Mouse (Mus musculus): ENCODE data around the gene Gpd1l. TPM values are rescaled to one million over a fixed set of nuclear protein-coding genes. Genes with fewer than 3 reads are reported as not detected.
"Not testable (repeated sequence)": the region's sequence is repeated elsewhere in the genome, so short reads cannot be mapped to it uniquely, and the experiment has no call there.

Gpd1l gene
- 10 to 100 TPM; 17.2 to 20.8 TPM for total RNA-seq (2021)
- long read RNA-seq, experiment 1, full-length matches to known transcripts: 11 of 28 reads
- long read RNA-seq, experiment 1, partial matches to known transcripts: 1 of 28 reads
- long read RNA-seq, experiment 1, other reads (novel, unspliced or antisense): 16 of 28 reads
- long read RNA-seq, experiment 2, full-length matches to known transcripts: 11 of 28 reads
- long read RNA-seq, experiment 2, partial matches to known transcripts: 1 of 28 reads
- long read RNA-seq, experiment 2, other reads (novel, unspliced or antisense): 16 of 28 reads

DNA sequence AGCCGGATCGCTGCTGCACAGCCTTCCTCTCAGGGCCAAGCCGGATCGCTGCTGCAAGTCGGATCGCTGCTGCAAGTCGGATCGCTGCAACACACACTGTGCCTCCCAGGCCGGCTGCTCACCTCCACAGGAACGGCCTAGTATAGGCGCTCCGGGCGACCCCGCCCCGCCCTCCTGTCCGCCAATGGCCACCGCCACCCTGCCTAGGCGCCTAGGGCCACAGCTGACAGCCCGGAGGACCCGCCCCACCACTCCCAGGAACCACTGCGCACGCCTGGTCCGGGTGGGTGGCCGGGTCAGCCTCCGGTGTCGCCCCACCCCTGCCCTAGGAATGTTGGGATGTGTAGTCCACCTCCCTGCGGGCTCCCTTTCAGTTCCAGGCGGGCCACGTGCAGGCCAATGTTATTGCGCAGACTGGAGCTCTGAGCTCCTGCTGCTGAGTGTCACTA is at the start of gene Gpd1l:
TSS of gene Gpd1l (minus strand) at position 265 of the 449 bp plus-strand sequence.
- intact Hi-C loops (cut with DNase I; ENCODE audit: low total_unique reads): no loop called here
- peak; percentile 99 for DNase-seq

DNA sequence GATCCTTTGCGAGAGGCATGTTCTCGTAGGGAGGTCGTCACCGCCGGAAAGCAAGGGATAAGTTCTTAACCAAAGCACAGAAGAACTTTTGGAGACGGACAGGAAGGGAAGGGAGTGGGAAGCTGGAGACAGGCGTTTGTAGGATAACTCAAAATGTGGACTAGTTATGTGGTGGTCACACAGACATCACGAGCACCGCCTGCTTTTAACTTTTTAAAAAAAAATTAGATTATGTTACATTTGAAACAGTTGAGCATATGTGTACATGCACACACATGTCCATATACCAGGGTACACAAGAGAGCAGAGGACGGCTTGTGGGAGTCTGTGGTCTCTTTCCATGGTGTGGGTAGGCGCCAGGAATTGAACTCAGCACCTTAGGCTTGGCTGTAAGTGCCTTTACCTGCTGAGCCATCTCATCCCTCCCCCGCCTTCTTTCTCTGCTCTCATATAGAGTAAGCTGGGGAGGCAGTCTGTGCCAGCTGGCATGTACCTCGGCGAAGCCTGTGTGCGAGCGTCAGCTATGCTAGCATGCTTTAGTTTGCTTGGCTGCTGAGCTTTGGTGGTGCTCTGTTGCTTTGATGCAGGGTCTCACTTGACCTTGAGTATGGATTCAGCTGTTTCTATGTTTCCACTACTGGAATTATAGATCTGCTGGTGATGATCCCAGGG is 49.0 kb upstream of the Gpd1l start, which contains the start of gene Rps27rt:
TSS of gene Rps27rt (minus strand) at position 51 of the 672 bp plus-strand sequence.
- intact Hi-C loops (cut with DNase I; ENCODE audit: low total_unique reads): no loop called here
- DNase-seq: no peak

DNA sequence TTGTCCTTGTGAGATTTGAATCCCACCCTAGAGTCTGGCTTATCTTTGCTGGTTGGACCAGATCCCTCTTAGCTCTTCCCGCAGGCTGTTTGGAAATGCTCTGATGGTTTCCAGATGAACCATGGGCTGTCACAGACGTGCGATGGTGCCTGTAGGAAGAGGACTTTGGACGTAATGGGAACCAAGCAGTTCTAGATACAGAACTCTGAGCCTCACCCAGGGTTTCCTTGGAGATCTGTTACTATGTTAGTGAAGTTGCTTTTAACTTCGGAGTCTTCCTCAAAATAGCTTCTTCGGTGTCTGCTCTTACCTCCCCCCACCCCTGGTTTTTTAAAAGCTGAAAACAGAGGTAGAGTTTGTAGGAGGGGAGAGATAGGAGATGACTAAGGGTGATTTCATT is 46.2 kb upstream of the Gpd1l start:
- no peak for DNase-seq
- intact Hi-C loops (cut with DNase I; ENCODE audit: low total_unique reads): no loop called here

DNA sequence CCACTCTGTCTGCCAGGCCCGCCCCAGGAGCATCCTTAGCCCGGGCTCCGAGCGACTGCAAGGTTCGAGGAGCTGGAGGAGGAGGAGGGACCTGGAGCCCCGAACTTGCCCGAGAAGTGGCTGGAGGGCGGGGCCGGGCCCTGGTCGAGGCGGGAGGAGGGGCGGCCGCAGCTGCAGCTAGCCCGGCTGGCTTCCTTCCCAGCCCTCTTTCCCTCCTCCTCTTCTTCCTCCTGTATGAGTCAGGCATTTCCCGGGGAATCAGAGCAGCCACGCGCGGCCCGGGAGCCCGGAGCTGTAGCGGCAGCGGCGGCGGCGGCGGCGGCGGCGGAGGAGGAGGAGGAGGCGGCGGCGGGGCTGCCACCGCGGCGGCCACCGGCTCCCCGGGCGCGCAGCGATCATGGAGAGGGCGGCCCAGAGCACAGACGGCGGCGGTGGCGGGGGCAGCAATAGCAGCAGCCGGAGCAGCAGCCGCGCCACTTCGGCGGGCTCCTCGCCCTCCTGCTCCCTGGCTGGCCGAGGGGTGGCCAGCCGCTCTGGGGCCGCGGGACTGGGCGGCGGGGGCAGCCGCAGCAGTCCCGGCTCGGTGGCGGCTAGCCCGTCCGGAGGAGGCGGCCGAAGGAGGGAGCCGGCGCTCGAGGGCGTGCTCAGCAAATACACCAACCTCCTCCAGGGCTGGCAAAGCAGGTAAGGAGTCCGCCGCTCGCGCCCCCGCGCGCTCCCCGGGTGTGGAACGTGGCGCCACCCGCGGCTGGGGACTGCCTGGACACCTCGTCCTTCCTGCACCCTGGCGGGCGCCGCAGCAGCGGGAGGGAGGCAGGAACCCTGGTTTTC is 44.7 kb upstream of the Gpd1l start, which contains the start of gene Osbpl10:
TSS of gene Osbpl10 (plus strand) at position 289 of the 831 bp plus-strand sequence.
- DNase-seq: peak; percentile 89
- intact Hi-C loops (cut with DNase I; ENCODE audit: low total_unique reads): no loop called here

DNA sequence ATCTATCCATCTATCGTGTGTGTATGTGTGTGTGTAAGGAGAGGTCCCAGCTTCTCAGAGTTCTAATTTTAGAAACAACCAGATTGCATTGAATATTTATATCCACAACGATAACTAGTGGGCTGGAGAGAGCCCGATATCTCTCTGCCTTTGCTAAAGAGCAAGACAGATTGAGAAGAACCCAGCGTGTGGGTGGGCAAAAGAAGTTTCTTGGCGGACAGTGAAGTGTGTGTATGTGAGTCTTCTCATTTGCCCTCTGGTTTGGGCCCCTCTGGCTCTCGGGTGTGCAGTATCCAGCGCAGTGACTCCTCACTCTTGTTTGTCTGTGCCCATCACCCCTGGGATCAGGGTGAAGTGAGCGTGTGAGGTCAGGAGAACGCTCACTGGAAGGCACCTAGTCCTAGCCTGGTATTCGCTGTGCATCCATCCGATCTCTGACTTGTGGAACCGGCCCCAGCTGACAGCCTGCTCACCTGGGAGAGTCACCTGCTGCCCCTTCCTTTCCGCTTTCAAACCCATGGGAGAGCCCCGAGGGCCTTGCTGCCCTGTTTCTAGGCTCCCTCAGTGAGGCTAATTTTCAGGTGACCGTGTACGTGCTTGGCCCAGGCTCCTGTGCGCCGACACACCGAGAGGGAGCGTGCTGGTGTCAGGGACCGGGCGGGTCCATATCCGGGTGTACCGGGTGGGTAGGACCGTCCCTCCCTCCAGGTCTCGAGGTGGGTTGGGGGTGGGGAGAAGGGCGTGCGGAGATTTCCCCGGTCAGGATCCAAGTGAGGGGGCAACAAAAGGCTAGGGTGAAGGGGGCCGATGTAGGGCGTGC is 43.9 kb upstream of the Gpd1l start:
- DNase-seq: no peak
- intact Hi-C loops (cut with DNase I; ENCODE audit: low total_unique reads): no loop called here

DNA sequence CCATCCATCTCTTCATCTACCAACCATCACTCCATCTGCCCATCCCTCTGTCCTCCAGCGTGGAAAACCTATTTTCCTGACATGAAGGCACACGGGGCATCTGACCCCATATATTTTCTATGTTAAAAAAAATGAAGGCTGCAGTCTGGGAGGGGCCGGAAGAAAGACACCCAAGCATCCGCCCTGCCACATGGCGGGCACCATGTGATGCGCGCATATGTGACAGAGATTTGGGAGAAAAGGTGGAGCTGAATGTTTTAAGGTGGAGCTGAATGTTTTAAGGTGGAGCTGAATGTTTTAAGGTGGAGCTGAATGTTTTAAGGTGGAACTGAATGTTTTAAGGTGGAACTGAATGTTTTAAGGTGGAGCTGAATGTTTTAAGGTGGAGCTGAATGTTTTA is 32.5 kb upstream of the Gpd1l start:
- DNase-seq; intact Hi-C loops (cut with DNase I; ENCODE audit: low total_unique reads): not testable (repeated sequence)

DNA sequence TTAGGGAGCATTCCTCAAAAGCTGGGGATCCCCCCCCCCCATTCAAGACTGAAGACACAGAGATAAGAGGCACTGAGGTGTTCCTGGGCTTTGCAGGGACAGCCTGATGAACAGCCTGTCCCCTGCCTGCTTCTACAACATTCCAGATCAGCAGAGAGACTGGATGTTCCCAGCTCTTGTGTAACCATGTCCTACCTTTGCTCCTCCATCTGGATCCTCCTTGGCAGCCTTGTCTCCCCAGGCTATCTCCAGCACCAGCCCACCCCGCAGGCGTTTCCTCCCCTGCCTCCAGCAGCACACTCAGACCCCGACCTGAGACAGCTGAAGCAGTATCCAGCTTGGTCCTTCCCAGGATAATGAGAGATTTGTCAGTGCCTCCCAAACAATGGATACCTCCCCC is 30.3 kb upstream of the Gpd1l start:
- intact Hi-C loops (cut with DNase I; ENCODE audit: low total_unique reads): no loop called here

DNA sequence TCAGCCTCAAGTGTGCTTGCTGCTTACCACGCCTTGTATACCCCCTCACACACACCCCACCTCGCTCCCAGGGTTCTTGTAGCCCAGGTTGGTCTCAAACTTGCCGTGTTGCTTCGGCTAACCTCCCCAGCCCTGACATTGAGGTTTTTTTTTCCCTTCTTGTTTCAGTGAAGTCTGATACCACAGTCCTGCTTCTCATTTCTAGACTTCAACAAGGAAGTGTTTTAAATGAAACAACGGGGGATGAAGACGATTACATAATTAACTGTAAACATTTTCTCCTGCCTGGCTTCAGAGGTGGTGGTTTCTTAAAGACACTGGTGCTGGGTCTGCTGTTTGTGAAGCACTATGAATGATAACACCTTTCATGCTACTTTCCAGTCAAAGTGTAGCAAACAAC is 27.1 kb upstream of the Gpd1l start:
- intact Hi-C loops (cut with DNase I; ENCODE audit: low total_unique reads): no loop called here
- DNase-seq: no peak

More for the DNA sequence above, 30.3 kb upstream of the Gpd1l start:
- no peak for DNase-seq

DNA sequence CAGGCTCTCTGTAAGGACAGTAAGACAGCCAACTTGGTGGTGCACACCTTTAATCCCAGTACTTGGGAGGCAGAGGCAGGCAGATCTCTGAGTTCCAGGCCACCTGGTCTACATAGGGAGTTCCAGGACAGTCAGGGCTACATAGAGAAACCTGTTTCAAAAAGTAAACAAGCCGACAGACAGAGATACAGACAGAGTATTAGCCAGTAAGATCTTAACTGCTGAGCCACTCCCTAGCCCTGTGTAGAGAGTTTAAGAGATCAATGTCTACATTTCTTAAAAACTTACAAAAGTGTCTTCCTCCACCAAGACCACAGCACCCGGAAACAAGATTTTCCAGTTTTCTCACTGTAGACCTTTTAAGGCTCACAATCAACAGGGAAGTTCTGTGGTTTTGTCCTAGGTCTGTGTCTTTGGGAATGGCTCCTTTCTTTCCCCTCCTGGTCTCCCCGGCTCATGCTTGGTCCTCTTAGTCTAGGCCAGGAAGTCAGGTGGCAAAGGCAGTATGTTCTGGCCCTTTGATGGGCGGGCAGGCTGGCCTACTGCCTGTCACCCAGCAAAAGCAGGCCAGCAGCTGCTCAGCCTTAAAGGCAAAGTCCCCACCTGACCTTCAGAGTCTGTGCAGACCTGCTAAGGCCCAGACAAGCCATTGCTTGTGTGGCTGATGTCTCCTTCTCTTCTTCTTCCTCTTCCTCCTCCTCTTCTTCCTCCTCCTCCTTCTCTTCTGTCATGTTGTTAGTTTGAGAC is 26.4 kb upstream of the Gpd1l start:
- intact Hi-C loops (cut with DNase I; ENCODE audit: low total_unique reads): no loop called here
- DNase-seq: peak; percentile 35

DNA sequence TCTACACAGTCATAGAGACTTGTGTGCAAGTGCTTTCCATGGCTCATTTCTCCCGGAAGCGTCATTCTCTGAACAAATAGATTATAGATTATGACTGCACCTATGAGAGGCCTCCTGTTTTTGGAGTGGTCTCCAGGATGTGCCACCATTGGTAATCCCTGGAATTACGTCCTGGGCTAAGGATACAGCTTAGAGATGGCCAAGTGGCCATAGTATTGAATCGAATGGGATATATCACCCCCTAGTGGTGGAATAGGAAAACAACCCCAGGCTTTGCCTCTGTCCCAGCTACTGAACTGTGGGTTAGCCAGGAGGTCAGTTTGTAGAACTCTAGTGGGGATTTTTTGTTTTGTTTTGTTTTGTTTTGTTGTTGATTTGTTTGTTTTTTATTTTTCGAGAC is 23.2 kb upstream of the Gpd1l start:
- no peak for DNase-seq
- intact Hi-C loops (cut with DNase I; ENCODE audit: low total_unique reads): loop anchor here (2.0 to 5.0 kb wide), 2 partner anchors 42 to 160 kb away; no protein-coding TSS in a partner anchor

DNA sequence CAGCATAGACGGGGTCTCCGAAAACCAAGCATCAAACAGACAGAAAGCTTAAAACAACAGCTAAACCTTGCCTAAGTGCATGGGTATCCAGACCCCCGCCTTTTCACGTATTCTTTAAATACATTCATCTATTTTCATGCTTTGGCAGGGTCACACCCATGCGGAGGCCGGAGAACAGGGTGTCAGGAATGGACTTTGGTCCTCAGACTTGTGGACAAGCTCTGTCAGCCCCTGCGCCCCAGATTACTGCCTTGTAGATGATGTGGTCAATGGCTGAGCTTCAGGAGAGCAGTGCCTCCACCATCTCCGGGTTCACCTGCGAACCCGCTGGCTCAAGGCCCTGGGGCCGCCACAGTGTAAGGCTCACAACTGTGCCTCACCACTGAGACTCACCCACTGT is 21.6 kb upstream of the Gpd1l start:
- intact Hi-C loops (cut with DNase I; ENCODE audit: low total_unique reads): loop anchor here (5.0 kb wide), 1 partner anchor 158 kb away; no protein-coding TSS in a partner anchor
- no peak for DNase-seq

DNA sequence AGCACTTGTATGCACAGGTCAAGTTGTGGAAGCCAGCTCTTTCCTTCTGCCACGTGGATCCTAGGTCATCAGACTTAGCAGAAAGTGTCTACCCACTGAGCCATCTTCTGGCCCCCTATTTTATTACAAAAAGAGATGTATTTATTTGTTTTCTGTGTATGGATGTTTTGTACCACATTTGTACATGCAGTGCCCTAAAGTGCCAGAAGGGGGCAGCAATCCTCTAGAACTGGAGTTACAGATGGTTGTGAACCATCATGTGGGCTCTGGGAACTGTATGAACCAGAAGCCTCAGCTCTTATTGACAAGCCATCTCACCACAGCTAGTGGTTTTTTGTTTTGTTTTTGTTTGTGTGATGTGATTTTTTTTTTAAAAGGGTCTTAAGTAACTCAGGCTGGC is 19.1 kb upstream of the Gpd1l start:
- no peak for DNase-seq
- intact Hi-C loops (cut with DNase I; ENCODE audit: low total_unique reads): no loop called here

DNA sequence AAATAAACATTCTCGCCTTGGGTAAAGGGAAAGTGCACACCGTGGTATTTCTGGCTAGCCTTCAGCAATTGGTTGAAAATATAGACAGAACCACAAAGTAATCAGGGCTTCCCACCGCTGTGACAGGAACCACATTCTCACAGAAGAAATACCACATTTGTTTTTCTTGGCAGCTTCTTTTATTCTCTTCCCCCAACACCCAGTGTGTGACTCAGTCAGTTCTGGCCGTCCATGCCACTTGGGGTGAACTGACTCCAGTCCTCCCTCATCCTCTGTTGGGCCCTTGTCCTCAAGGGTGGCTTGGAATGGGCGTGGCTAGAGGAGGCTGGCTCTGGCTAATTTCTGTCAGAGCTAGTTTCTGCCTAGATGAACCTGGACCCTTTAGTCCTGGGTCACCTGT is 14.6 kb upstream of the Gpd1l start:
- no peak for DNase-seq

DNA sequence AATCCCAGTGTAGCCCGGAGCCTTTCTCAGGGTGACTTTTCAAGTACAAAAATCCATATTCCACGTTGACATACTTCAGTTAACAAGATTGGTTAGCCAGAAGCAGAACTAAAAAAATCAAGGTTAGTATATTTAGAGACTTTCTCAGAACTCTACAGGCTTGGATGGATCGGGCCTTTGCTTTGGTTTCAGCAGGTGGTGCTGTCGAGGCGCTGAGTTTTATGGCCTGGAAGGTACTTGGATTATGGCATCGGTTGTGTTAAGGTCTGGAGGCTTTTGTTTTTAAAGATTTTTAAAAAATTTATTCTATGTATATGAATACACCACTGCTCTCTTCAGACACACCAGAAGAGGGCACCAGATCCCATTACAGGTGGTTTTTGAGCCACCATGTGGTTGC is 11.8 kb upstream of the Gpd1l start:
- DNase-seq: no peak
- intact Hi-C loops (cut with DNase I; ENCODE audit: low total_unique reads): no loop called here

More for the DNA sequence above, 14.6 kb upstream of the Gpd1l start:
- intact Hi-C loops (cut with DNase I; ENCODE audit: low total_unique reads): no loop called here

DNA sequence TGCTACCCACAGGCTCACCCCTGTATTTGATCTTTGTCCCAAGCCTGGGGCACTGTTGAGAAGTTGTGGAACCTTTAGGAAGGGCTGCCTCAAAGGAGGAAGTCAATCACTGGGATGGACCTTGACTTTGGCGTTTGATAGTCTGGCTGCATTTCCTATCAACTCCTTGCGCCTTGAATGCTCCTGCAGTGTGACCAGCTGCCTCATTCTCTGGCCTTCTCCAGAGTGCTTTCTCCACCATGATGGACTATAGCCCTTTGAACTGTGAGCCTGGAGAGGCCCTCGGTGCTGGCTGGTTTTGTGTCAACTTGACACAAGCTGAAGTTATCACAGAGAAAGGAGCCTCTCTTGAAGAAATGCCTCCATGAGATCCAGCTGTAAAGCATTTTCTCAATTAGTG is 10.9 kb upstream of the Gpd1l start:
- intact Hi-C loops (cut with DNase I; ENCODE audit: low total_unique reads): no loop called here
- DNase-seq: no peak

DNA sequence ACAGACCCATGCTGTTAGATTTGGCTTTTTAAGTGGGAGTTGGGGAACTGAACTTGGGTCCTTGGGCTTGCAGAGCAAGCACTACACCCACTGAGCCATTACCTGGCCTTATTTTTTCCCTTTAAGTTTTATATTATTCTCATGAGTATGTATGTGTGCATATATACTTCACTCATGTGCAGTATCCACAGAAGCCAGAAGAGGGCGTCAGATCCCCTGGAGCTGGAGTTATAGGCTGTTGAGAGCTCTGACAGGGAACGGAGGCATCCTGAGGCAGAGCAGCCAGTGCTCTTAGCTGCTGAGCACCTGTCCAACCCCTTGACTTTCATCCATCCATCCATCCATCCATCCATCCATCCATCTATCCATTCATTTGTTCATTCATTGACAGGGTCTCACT is 2.9 kb upstream of the Gpd1l start:
- intact Hi-C loops (cut with DNase I; ENCODE audit: low total_unique reads): no loop called here
- DNase-seq: no peak

DNA sequence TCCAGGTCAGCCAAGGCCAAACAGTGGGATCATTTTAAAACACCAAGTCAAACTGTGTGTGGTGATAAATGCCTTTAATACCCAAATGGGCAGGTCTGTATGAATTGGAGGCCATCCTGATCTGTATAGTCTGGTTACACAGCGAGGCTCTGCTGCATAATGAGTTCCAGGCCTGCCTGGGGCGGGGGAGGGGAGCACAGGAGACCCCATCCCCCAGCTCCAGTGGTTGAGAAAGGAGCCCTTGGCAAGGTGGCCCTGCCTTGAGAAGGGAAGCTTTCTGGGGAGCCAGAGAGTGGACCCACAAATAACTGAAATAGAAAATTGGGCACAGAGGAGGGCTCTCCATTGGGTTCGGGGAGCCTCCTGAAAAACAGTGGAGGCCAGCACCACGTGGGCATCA is 1.5 kb upstream of the Gpd1l start:
- no peak for DNase-seq
- intact Hi-C loops (cut with DNase I; ENCODE audit: low total_unique reads): no loop called here

DNA sequence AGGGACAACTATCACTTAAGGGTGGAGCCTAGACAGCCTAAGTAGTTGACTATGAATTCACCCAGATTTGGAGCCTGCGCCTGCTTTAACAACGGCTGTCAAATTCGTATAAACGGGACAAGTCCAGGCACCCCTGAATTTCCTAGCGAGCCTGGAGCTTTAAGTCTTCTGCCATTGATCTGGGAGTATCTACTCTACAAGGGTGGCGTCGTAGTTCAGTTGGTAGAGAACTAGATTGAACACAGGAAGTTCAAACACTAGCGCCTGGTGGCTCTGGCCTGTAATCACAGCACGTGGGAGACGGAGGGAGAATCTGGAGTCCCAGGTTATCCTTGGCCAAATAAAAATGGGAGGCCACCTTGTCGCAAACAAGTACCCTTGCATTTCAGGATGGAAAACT is 444 bp upstream of the Gpd1l start:
- no peak for DNase-seq
- intact Hi-C loops (cut with DNase I; ENCODE audit: low total_unique reads): no loop called here
